Mouse (Mus musculus) left cerebral cortex, postnatal 4 days (tissue): ENCODE results near the gene Gm4450. TPM values are rescaled to one million over a fixed set of nuclear protein-coding genes. Genes with fewer than 3 reads are reported as not detected.
A peak's percentile ranks its signal among the peaks of the same experiment; 100 is the strongest.
"Not testable (repeated sequence)": the region's sequence is repeated elsewhere in the genome, so short reads cannot be mapped to it uniquely, and the experiment has no call there.

Experiments used
- DNase-seq: peaks from one replicate; pipeline ENCODE4 v3.0.0-alpha.2; 2022
- intact Hi-C: fragments of 180-260 bp; cut with DNase I; formaldehyde crosslinking; loops from one replicate; pipeline ENCODE4 v1.15.1; 2025
- total RNA-seq, 2 experiments: library from RNA; stranded (reverse); gene quantifications; 2 replicates each; pipeline ENCODE4 v1.2.3; 2021

Gene Gm4450
- total RNA-seq, 2 experiments from 2014 or later = not detected

DNA sequence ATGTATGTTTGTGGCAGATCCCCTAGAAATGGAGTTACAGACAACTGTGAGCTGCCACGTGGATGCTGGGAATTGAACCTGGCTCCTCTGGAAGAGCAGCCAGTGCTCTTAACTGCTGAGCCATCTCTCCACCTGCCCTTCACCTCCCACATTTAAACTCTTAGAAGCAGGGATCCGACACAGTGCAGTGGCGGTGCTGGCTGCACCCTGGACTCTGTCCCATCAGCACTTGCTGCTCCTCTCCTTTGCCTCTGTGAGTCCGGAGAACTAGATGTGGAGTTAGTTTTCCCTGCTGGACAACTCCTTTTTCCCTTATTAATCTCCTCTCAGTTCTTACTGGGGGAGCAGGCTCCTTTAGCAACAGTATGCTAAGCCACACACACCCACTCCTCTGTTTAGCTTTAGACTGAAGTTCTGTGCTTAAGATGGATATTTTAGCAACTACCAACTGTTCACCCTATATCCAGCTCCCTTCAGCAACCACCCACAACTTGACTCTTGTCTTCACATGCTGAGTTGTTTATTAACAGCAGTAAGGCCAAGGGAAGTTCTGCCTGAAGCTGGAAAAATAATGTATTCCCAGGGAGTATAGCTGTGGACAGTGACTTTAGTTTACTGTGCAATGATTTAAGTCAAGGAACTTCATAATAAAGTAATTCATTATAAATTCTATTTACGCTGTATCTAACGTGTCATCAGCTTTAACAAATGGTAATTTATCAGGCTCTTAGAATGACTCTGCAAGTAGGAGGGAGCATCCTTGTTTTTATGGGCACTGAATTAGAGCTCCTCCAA is 37.7 kb downstream of the Gm4450 start:
- intact Hi-C loops = no loop called here
- no peak for DNase-seq

- intact Hi-C loops = no loop called here
- peak; percentile 97 for DNase-seq
Measured at GRCm38 (mm10) chr3:98417328-98417727, 39.6 kb downstream of the Gm4450 start.

- intact Hi-C loops = no loop called here
- no peak for DNase-seq
Measured at GRCm38 (mm10) chr3:98416426-98417250, 40.3 kb downstream of the Gm4450 start.

- intact Hi-C loops = no loop called here
- no peak for DNase-seq
Measured at GRCm38 (mm10) chr3:98414296-98414695, 42.6 kb downstream of the Gm4450 start.

DNA sequence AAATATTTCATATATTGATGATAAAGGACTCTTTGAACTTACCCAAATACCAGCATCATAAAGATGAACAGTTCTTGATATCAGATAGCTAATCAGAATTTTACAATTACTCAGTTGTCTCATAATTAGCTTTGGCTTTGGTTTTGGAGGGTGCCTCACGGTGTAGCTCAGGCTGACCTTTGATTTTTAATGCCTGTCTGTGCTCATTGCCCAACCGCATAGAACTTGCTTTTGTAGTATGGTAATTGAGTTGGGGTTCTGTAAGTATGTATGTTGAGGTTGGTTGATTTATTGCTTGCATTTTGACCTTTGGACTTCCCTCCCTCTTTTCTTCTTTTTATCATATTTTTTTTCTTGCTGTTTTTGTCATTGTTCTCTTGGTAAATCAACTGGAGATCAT is 43.2 kb downstream of the Gm4450 start:
- no peak for DNase-seq
- intact Hi-C loops = no loop called here

- DNase-seq, intact Hi-C loops: not testable (repeated sequence)
Measured at GRCm38 (mm10) chr3:98410619-98411580, 46.0 kb downstream of the Gm4450 start.

DNA sequence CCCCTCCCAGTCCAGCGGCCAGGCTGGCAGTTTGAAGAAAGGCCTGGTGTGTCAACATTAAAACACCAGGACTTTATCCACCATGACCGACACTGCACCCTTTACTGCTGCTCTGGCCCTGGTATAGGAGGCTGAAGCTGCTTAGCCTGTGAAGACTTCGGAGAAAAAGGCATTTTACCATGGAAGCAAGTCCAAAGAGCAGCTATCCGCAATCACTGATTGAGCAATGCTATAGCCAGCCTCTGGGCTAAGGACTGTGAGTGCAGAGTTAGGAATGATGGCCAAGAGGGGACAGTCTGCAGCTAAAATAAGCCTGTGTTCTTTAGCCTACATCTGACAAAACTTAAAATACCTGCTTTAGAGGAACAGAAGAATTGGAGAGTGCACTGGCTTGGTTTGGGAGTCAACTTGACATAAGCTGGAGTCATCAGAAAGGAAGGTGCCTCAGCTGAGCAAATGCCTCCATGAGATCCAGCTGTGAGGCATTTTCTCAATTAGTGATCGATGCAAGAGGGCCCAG is 49.6 kb downstream of the Gm4450 start:
- intact Hi-C loops, DNase-seq: not testable (repeated sequence)

DNA sequence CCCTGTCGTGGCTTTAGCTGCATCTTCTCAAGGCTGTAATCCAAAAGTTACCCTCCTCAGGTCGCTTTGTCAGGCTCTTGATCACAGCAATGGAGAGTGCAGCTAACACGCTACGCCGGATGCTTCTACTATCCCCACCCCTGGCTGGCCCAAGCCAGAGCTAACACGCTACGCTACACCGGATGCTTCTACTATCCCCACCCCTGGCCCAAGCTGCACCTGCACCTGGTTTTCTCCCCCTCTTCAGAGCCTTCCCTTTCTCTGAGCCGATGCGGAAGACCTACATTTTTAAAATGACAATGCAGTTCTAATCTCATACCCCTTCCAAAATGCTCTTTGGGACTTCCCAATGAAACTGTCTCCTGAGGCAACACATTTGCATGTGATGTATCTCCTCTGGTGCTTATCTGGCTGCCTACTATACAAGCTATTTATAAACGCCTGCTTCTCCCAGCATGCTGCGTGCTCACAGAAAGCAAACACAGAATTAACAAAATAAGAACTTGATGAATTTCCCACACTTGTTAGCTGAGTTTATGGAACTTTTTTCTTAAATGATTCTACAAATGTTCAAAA is 50.3 kb downstream of the Gm4450 start:
- intact Hi-C loops, DNase-seq: not testable (repeated sequence)

DNA sequence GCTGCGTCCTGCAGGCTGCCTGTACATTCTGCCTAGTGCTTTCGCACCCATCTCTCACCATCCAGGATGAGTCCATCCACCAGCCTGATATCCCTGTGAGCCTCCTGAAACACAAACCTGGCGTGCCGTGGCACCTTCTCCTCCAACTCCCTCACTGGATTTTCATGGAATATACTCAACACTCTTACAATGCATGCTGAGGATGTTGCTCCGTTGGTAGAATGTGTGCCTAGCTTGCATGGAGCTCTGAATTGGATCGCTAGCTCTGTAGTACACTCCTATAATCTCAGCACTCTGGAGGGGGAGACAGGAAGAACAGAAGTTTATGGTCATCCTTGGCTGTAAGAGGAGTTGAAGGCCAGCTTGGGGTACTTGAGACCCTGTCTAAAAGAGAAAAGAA is 51.0 kb downstream of the Gm4450 start:
- DNase-seq, intact Hi-C loops: not testable (repeated sequence)

GRCm38 (mm10) chr3:98404268-98404895 is 52.5 kb downstream of the Gm4450 start:
- intact Hi-C loops, DNase-seq: not testable (repeated sequence)

Other genes starting within 250 kb of the Gm4450 start
- not detected for gene Reg4, start 235.0 kb downstream of the Gm4450 start, total RNA-seq
- 10 to 100 TPM; 14.7 to 18.4 TPM for gene Hmgcs2, start 176.7 kb downstream of the Gm4450 start, total RNA-seq
- 10 to 100 TPM; 53.5 to 55.0 TPM for gene Phgdh, start 117.1 kb downstream of the Gm4450 start, total RNA-seq
- 10 to 100 TPM; 41.0 to 42.9 TPM for gene Zfp697, start 74.7 kb downstream of the Gm4450 start, total RNA-seq
- gene Hsd3b4, start 53.4 kb upstream of the Gm4450 start, total RNA-seq = not detected
- not detected for gene Gm10681, start 131.7 kb upstream of the Gm4450 start, total RNA-seq
- gene Hsd3b5, start 173.1 kb upstream of the Gm4450 start, total RNA-seq = not detected